In the genomic region with DNA sequence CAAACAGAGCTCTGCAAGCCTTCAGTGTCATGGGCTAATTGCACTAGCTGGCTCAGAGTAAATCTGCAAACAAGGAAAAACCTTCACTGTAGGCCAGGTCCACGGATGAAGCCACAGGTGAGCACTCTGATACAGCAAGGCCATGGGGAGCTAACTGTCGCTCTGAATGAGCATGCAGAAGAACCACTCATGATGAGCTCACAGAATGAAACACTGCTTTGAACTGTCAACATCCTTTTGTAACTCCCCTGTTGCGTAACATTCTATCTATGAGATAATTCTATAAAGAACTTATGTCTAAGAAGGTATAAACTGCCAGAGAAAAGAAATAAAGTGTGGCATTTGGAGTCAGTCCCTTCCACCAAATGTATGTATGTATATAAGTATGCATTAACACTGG, we compare ENCODE assay signal across 28 mouse cellular contexts. TPM values are rescaled to one million over a fixed set of nuclear protein-coding genes. Genes with fewer than 3 reads are reported as not detected.
"Had no signal": no experiment of that assay in that cellular context is flagged by ENCODE, and none has a peak within 500 bp of the region (broad histone marks: within the 10 kb centered on the region; RNA-seq: fewer than 3 reads in every experiment).

No protein-coding gene starts in this region.

- H3K36me3 ChIP-seq: intestine, embryonic 15.5 days had no signal

- H3K4me3 ChIP-seq: gastrocnemius, adult 2 months; heart, embryonic 10.5 days; heart, embryonic 12.5 days; hindbrain, embryonic 10.5 days; hindbrain, embryonic 12.5 days; intestine, embryonic 15.5 days; kidney, embryonic 15.5 days; left cerebral cortex, adult 2 months; limb, embryonic 10.5 days; limb, embryonic 12.5 days; liver, embryonic 13.5 days had no signal

- H3K9ac ChIP-seq: forebrain, postnatal 0 days; heart, embryonic 12.5 days; hindbrain, embryonic 12.5 days; hindbrain, embryonic 14.5 days; intestine, embryonic 15.5 days; kidney, embryonic 15.5 days; limb, embryonic 12.5 days; liver, embryonic 13.5 days had no signal

- H3K9me3 ChIP-seq: heart, embryonic 10.5 days; heart, embryonic 12.5 days; hindbrain, embryonic 10.5 days; hindbrain, embryonic 12.5 days; intestine, embryonic 15.5 days; kidney, embryonic 15.5 days; limb, embryonic 10.5 days; limb, embryonic 12.5 days; liver, embryonic 13.5 days had no signal

- H3K4me1 ChIP-seq: heart, embryonic 10.5 days; heart, embryonic 12.5 days; hindbrain, embryonic 12.5 days; intestine, embryonic 15.5 days; kidney, embryonic 15.5 days; limb, embryonic 10.5 days; limb, embryonic 12.5 days had no signal

- H3K27ac ChIP-seq: gastrocnemius, adult 2 months; heart, embryonic 10.5 days; hindbrain, embryonic 10.5 days; hindbrain, embryonic 12.5 days; hindbrain, embryonic 14.5 days; intestine, embryonic 15.5 days; kidney, embryonic 15.5 days; kidney, postnatal 0 days; left cerebral cortex, adult 2 months; limb, embryonic 10.5 days; limb, embryonic 12.5 days; liver, embryonic 13.5 days had no signal

- H3K27me3 ChIP-seq: heart, embryonic 12.5 days; hindbrain, embryonic 12.5 days; intestine, embryonic 15.5 days; kidney, embryonic 15.5 days; limb, embryonic 12.5 days; liver, embryonic 13.5 days had no signal

- ATAC-seq: forebrain, postnatal 0 days; hindbrain, embryonic 16.5 days; inflammation-experienced regulatory T-cells, adult 6 months; intestine, embryonic 15.5 days; intestine, postnatal 0 days had no signal

- H3K4me2 ChIP-seq: heart, embryonic 12.5 days; hindbrain, embryonic 12.5 days; hindbrain, embryonic 14.5 days; intestine, embryonic 15.5 days; kidney, embryonic 15.5 days; limb, embryonic 12.5 days; liver, embryonic 13.5 days had no signal

- DNase-seq: forebrain, postnatal 0 days; gastrocnemius, adult 2 months; gastrocnemius, postnatal 10 days; gastrocnemius, postnatal 25 days; heart, adult 18-20 months; heart, postnatal 10 days; heart, postnatal 4 days; kidney, adult 2 months; kidney, adult 9 months; kidney, postnatal 14 days; kidney, postnatal 36 days; liver, embryonic 13.5 days had no signal

RNA-seq across cellular contexts. Expression of a gene that starts 21.1 kb away (rescaled TPM):
- total RNA-seq: gastrocnemius, adult 2 months; gastrocnemius, postnatal 25 days; heart, adult 18-20 months; heart, adult 8-10 months; heart, postnatal 25 days had no signal
- polyA plus RNA-seq: inflammation-experienced regulatory T-cells, adult 6 months had no signal
